Mouse (Mus musculus) brain, embryonic 14.5 days (tissue): ENCODE measurements at regions not wholly inside any gene's neighbourhood (a gene's known extent, or its start where the extent isn't known, plus 50 kb on each side); places are given as distances from the start of the nearest gene placed in this dataset.

Experiments
- CTCF ChIP-seq: fragments of 200-500 bp; IDR thresholded peaks from 2 replicates; pipeline ENCODE4 v1.5.1; 2012; ENCODE audit warnings: inconsistent platforms, mild to moderate bottlenecking, moderate library complexity, borderline replicate concordance; ENCODE audit not compliant: insufficient read depth, insufficient read length; ENCODE audit errors: extremely low read depth
- POLR2A ChIP-seq: fragments of 200-500 bp; IDR thresholded peaks from 2 replicates; pipeline ENCODE4 v1.6.1; 2012; ENCODE audit warnings: mild to moderate bottlenecking, inconsistent platforms, borderline replicate concordance; ENCODE audit not compliant: poor library complexity, insufficient read depth, insufficient read length, severe bottlenecking; ENCODE audit errors: extremely low read depth

DNA sequence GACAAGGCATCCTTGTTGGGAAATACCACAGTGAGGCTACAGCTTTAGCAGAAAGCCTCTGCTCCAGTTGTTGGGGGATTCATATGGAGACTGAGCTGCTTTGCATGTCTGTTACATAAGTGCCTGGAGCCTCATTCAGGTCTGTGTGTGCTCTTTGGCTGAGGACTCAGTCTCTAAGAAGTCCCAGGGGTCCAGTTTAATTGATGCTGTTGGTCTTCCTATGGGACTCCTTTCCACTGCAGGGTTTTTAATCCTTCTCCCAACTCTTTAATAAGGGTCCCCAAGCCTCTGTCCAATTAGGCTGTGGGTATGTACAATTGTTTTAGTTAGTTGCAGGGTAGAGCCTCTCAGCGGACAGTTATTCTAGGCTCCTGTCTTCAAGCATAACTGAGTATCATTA, 436.6 kb upstream of the Grm7 start:
- TF ChIP-seq CTCF (no peak), POLR2A (no peak)
